Mouse (Mus musculus) thymus, adult 2 months (tissue): ENCODE data around the gene Pex1.

Experiments
- CTCF ChIP-seq: fragments of 200-500 bp; IDR thresholded peaks from 2 replicates; pipeline ENCODE4 v1.5.1; 2012; ENCODE audit warnings: mild to moderate bottlenecking, control low read depth, low read length, moderate library complexity, borderline replicate concordance; ENCODE audit not compliant: control insufficient read depth, poor library complexity, insufficient read depth; ENCODE audit errors: extremely low read depth
- POLR2A ChIP-seq: fragments of 200-500 bp; IDR thresholded peaks from 2 replicates; pipeline ENCODE4 v1.6.1; 2012; ENCODE audit warnings: mild to moderate bottlenecking, low read length, control low read depth, moderate library complexity; ENCODE audit not compliant: control insufficient read depth, poor library complexity, insufficient read depth; ENCODE audit errors: extremely low read depth

DNA sequence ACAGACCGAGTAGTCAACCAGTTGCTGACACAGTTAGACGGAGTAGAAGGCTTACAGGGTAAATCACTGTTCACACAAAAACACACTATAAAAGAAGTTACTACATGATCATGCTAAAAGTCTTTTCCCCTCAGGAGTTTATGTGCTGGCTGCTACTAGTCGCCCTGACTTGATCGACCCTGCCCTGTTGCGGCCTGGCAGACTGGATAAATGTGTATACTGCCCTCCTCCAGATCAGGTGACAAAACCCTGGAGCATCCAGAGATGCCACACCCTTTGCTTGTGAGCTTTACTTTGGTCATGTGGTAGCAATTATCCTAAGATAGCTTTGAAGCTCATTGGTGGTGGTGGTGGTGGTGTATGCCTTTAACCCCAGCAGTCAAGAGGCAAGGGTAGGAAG lies 34.2 kb downstream of the Pex1 start:
- TF ChIP-seq CTCF (no peak), POLR2A (no peak)
